Mouse (Mus musculus) G1E (cell line): ENCODE results near the gene Nudt1. TPM values are rescaled to one million over a fixed set of nuclear protein-coding genes. Genes with fewer than 3 reads are reported as not detected.

Source experiments
- ATAC-seq: 2 replicates; pipeline ENCODE4 v1.8.0; 2016; ENCODE audit warnings: mild to moderate bottlenecking; ENCODE audit not compliant: insufficient number of reproducible peaks, poor library complexity, low FRiP score, severe bottlenecking; ENCODE audit errors: extremely low read depth
- DNase-seq: peaks from one replicate; pipeline ENCODE4 v3.0.0; 2012; ENCODE audit warnings: low spot score
- H3K27me3 ChIP-seq: 2 replicates; pipeline ENCODE4 v1.6.1; 2012; ENCODE audit warnings: mild to moderate bottlenecking, low read length, inconsistent platforms; ENCODE audit not compliant: insufficient read depth
- H3K36me3 ChIP-seq: replicated peaks from 2 replicates; pipeline ENCODE3; 2012; ENCODE audit warnings: mild to moderate bottlenecking, inconsistent platforms
- H3K4me1 ChIP-seq: 2 replicates; pipeline ENCODE4 v1.6.1; 2012; ENCODE audit warnings: low read depth, low read length, inconsistent platforms, mixed read lengths; ENCODE audit not compliant: insufficient read depth
- H3K4me3 ChIP-seq: 2 replicates; pipeline ENCODE4 v1.5.1; 2012; ENCODE audit warnings: low read depth, mild to moderate bottlenecking, inconsistent platforms, low read length, moderate library complexity, mixed read lengths
- H3K9me3 ChIP-seq: replicated peaks from 2 replicates; pipeline ENCODE4 v1.6.1; 2012; ENCODE audit warnings: inconsistent platforms
- GATA1 ChIP-seq: IDR thresholded peaks from 2 replicates; pipeline ENCODE4 v1.6.1; 2012; ENCODE audit warnings: borderline replicate concordance, low read length, inconsistent platforms, mixed read lengths
- GATA2 ChIP-seq: IDR thresholded peaks from 2 replicates; pipeline ENCODE4 v1.6.1; 2012; ENCODE audit warnings: low read depth, low read length, inconsistent platforms, borderline replicate concordance
- POLR2AphosphoS5 ChIP-seq: IDR thresholded peaks from 2 replicates; pipeline ENCODE4 v1.6.1; 2012; ENCODE audit warnings: low read depth, low read length, inconsistent platforms; ENCODE audit not compliant: insufficient replicate concordance
- TAL1 ChIP-seq: conservative IDR thresholded peaks from 2 replicates; pipeline ENCODE4 v1.6.1; 2012; ENCODE audit warnings: low read depth, low read length, inconsistent platforms, mixed read lengths
- polyA plus RNA-seq: library from polyadenylated mRNA; stranded (reverse); fragments of >175 nt; gene quantifications from 2 replicates; pipeline ENCODE4 v1.2.3, GENCODE M21; 2012
- total RNA-seq, 2 experiments: library from RNA; stranded (forward) in 1 of 2; stranded (reverse) in 1 of 2; fragments of 200-1000 nt in 1 of 2; fragments of >200 nt in 1 of 2; fragmentation: Nextera tagmentation in 1 of 2; gene quantifications; 2 replicates each; pipeline ENCODE4 v1.2.3; 2014 to 2017

The Nudt1 gene
- total and polyA plus RNA-seq, 3 experiments = 6.2 to 30.1 (median 13.1) TPM

DNA sequence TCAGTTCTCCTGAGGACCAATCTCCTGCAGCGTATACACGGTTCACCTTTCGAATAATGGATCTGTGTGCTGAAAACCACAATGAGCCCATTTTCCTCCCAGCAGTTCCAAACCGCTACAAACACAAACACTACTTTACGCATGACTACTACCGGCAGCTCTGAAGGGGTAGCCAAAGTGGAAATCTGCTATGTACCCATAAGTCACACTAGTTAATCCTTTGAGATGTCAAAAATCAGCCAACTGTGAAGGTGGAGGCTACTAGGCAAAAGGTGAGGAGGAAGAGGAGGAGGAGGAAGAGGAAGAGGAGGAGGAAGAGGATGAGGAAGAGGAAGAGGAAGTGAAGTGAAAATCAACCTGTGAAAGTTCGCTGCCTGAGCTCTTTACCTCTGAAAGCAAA lies 65.8 kb downstream of the Nudt1 start:
- DNase-seq (no peak), ATAC-seq (no peak)
- no peak overlapping the region for H3K4me3 ChIP-seq
- H3K9me3 ChIP-seq = no peaks in the 10 kb centered on the region
- H3K4me1 ChIP-seq = peaks cover 44% of the 10 kb centered on the region
- no peak for TF ChIP-seq TAL1
- TF ChIP-seq GATA1 = no peak
- no peak for TF ChIP-seq POLR2AphosphoS5
- TF ChIP-seq GATA2 = no peak
- H3K27me3 ChIP-seq = peaks cover 26% of the 10 kb centered on the region
- peaks cover 29% of the 10 kb centered on the region for H3K36me3 ChIP-seq

Other genes starting within 250 kb of the Nudt1 start
- 26.4 and 28.9 TPM in 2 replicates for gene Mad1l1, start 104 bp upstream of the Nudt1 start, total RNA-seq (2014; fragmentation: Nextera tagmentation)
- gene Mad1l1, start 104 bp upstream of the Nudt1 start, total RNA-seq (2017) = 45.9 and 46.4 TPM in 2 replicates
- gene Mad1l1, start 104 bp upstream of the Nudt1 start, polyA plus RNA-seq = 23.1 and 28.0 TPM in 2 replicates
- gene Mrm2, start 10.2 kb downstream of the Nudt1 start, total RNA-seq (2014; fragmentation: Nextera tagmentation) = 4.8 and 4.9 TPM in 2 replicates
- gene Mrm2, start 10.2 kb downstream of the Nudt1 start, total RNA-seq (2017) = 8.2 and 8.5 TPM in 2 replicates
- gene Mrm2, start 10.2 kb downstream of the Nudt1 start, polyA plus RNA-seq = 11.0 and 13.6 TPM in 2 replicates
- 5.2 and 21.8 TPM in 2 replicates for gene Snx8, start 67.6 kb downstream of the Nudt1 start, total RNA-seq (2014; fragmentation: Nextera tagmentation)
- 17.8 and 21.5 TPM in 2 replicates for gene Snx8, start 67.6 kb downstream of the Nudt1 start, total RNA-seq (2017)
- gene Snx8, start 67.6 kb downstream of the Nudt1 start, polyA plus RNA-seq = 18.7 and 19.9 TPM in 2 replicates
- 237 and 276 TPM in 2 replicates for gene Eif3b, start 97.7 kb downstream of the Nudt1 start, total RNA-seq (2014; fragmentation: Nextera tagmentation)
- 87.5 and 137 TPM in 2 replicates for gene Eif3b, start 97.7 kb downstream of the Nudt1 start, total RNA-seq (2017)
- gene Eif3b, start 97.7 kb downstream of the Nudt1 start, polyA plus RNA-seq = 101 and 133 TPM in 2 replicates
- gene Gm4869, start 124.0 kb downstream of the Nudt1 start, total RNA-seq (2014; fragmentation: Nextera tagmentation) = not detected in 2 replicates
- not detected in 2 replicates for gene Gm4869, start 124.0 kb downstream of the Nudt1 start, total RNA-seq (2017)
- gene Gm4869, start 124.0 kb downstream of the Nudt1 start, polyA plus RNA-seq = not detected in 2 replicates
- gene Chst12, start 183.9 kb downstream of the Nudt1 start, total RNA-seq (2014; fragmentation: Nextera tagmentation) = not detected in 2 replicates
- 0.16 and 0.17 TPM in 2 replicates for gene Chst12, start 183.9 kb downstream of the Nudt1 start, total RNA-seq (2017)
- 0.34 and 0.36 TPM in 2 replicates for gene Chst12, start 183.9 kb downstream of the Nudt1 start, polyA plus RNA-seq
- not detected in 2 replicates for gene Grifin, start 243.4 kb downstream of the Nudt1 start, total RNA-seq (2014; fragmentation: Nextera tagmentation)
- gene Grifin, start 243.4 kb downstream of the Nudt1 start, total RNA-seq (2017) = not detected in 2 replicates
- gene Grifin, start 243.4 kb downstream of the Nudt1 start, polyA plus RNA-seq = not detected in 2 replicates